Mouse (Mus musculus) B cell, adult 2 months (primary cell): ENCODE measurements at regions not wholly inside any gene's neighbourhood (a gene's known extent, or its start where the extent isn't known, plus 50 kb on each side); places are given as distances from the start of the nearest gene placed in this dataset.

Source experiments
- DNase-seq, 2 experiments: peaks; one replicate each; pipeline ENCODE4 v3.0.0; 2022

- no peak for DNase-seq
Observed at GRCm38 (mm10) chr6:51071243-51071642, 361.2 kb upstream of the Nfe2l3 start.

GRCm38 (mm10) chr6:51075026-51075425 lies 357.4 kb upstream of the Nfe2l3 start:
- DNase-seq: no peak

GRCm38 (mm10) chr6:51076861-51077768 lies 355.4 kb upstream of the Nfe2l3 start:
- DNase-seq: no peak

GRCm38 (mm10) chr6:51077769-51078096 lies 354.7 kb upstream of the Nfe2l3 start:
- DNase-seq: no peak

- no peak for DNase-seq
Observed at GRCm38 (mm10) chr6:51078353-51078966, 354.0 kb upstream of the Nfe2l3 start.

- DNase-seq: no peak
Observed at GRCm38 (mm10) chr6:51078967-51079355, 353.5 kb upstream of the Nfe2l3 start.

- no peak for DNase-seq
Observed at GRCm38 (mm10) chr6:51081056-51081455, 351.4 kb upstream of the Nfe2l3 start.

GRCm38 (mm10) chr6:51084656-51085055 lies 347.8 kb upstream of the Nfe2l3 start:
- no peak for DNase-seq

GRCm38 (mm10) chr6:51085547-51085946 lies 346.9 kb upstream of the Nfe2l3 start:
- no peak for DNase-seq

- DNase-seq: no peak
Observed at GRCm38 (mm10) chr6:51086347-51086746, 346.1 kb upstream of the Nfe2l3 start.

GRCm38 (mm10) chr6:51087806-51088205 lies 344.7 kb upstream of the Nfe2l3 start:
- no peak for DNase-seq

GRCm38 (mm10) chr6:51088641-51089372 lies 343.7 kb upstream of the Nfe2l3 start:
- DNase-seq: no peak

GRCm38 (mm10) chr6:51093196-51093595 lies 339.3 kb upstream of the Nfe2l3 start:
- no peak for DNase-seq

- no peak for DNase-seq
Observed at GRCm38 (mm10) chr6:51094304-51094703, 338.2 kb upstream of the Nfe2l3 start.

GRCm38 (mm10) chr6:51097488-51097887 lies 335.0 kb upstream of the Nfe2l3 start:
- no peak for DNase-seq

- DNase-seq: no peak
Observed at GRCm38 (mm10) chr6:51100341-51100740, 332.1 kb upstream of the Nfe2l3 start.

GRCm38 (mm10) chr6:51103236-51103635 lies 329.2 kb upstream of the Nfe2l3 start:
- no peak for DNase-seq

GRCm38 (mm10) chr6:51104336-51104735 lies 328.1 kb upstream of the Nfe2l3 start:
- DNase-seq: no peak

GRCm38 (mm10) chr6:51108336-51108956 lies 324.0 kb upstream of the Nfe2l3 start:
- DNase-seq: no peak

GRCm38 (mm10) chr6:51110596-51110995 lies 321.9 kb upstream of the Nfe2l3 start:
- DNase-seq: no peak

- DNase-seq: no peak
Observed at GRCm38 (mm10) chr6:51114604-51115333, 317.7 kb upstream of the Nfe2l3 start.

- DNase-seq: peak; percentile 25 to 35
Observed at GRCm38 (mm10) chr6:51118833-51119535, 313.5 kb upstream of the Nfe2l3 start.
